Mouse (Mus musculus) naive thymus-derived CD4-positive, alpha-beta T cell, adult 2 months (primary cell): ENCODE results near the gene Gm973.

Experiments
- DNase-seq: peaks from one replicate; pipeline ENCODE4 v3.0.0-alpha.2; 2011; ENCODE audit warnings: low read depth

Gene Gm973

GRCm38 (mm10) chr1:59516026-59516917 is at the start of gene Gm973:
Gene Gm973 (plus strand): TSS chr1:59516264.
- DNase-seq = no peak

GRCm38 (mm10) chr1:59469170-59469569 is 46.9 kb upstream of the Gm973 start:
- DNase-seq = no peak

- DNase-seq = no peak
Observed at GRCm38 (mm10) chr1:59470766-59471165, 45.3 kb upstream of the Gm973 start.

GRCm38 (mm10) chr1:59472368-59473180 is 43.5 kb upstream of the Gm973 start:
- no peak for DNase-seq

- DNase-seq = no peak
Observed at GRCm38 (mm10) chr1:59473181-59473555, 42.9 kb upstream of the Gm973 start.

GRCm38 (mm10) chr1:59475618-59476017 is 40.4 kb upstream of the Gm973 start:
- no peak for DNase-seq

- DNase-seq = no peak
Observed at GRCm38 (mm10) chr1:59478911-59479310, 37.2 kb upstream of the Gm973 start.

- no peak for DNase-seq
Observed at GRCm38 (mm10) chr1:59480821-59481455, 35.1 kb upstream of the Gm973 start.

GRCm38 (mm10) chr1:59481456-59482291 is 34.4 kb upstream of the Gm973 start:
- peak; percentile 93 for DNase-seq

GRCm38 (mm10) chr1:59482331-59482695 is 33.8 kb upstream of the Gm973 start, which contains the start of gene Fzd7:
Gene Fzd7 (plus strand): TSS chr1:59482424.
- DNase-seq = no peak

- peak; percentile 51 for DNase-seq
Observed at GRCm38 (mm10) chr1:59482696-59483520, 33.2 kb upstream of the Gm973 start.

GRCm38 (mm10) chr1:59483521-59484245 is 32.4 kb upstream of the Gm973 start:
- peak; percentile 41 for DNase-seq

GRCm38 (mm10) chr1:59484314-59484713 is 31.8 kb upstream of the Gm973 start:
- no peak for DNase-seq

- no peak for DNase-seq
Observed at GRCm38 (mm10) chr1:59484791-59485785, 31.0 kb upstream of the Gm973 start.

GRCm38 (mm10) chr1:59485803-59486202 is 30.3 kb upstream of the Gm973 start:
- no peak for DNase-seq

- DNase-seq = no peak
Observed at GRCm38 (mm10) chr1:59487651-59488051, 28.4 kb upstream of the Gm973 start.

- DNase-seq = no peak
Observed at GRCm38 (mm10) chr1:59488481-59488880, 27.6 kb upstream of the Gm973 start.

GRCm38 (mm10) chr1:59488991-59489390 is 27.1 kb upstream of the Gm973 start:
- no peak for DNase-seq

GRCm38 (mm10) chr1:59491517-59491916 is 24.5 kb upstream of the Gm973 start:
- no peak for DNase-seq
